Mouse (Mus musculus) mesoderm, embryonic 11.5 days (tissue): Measurements from ENCODE around the gene Olfr616.
"Not testable (repeated sequence)": the region's sequence is repeated elsewhere in the genome, so short reads cannot be mapped to it uniquely, and the experiment has no call there.

Experiments used
- DNase-seq: peaks from one replicate; pipeline ENCODE4 v3.0.0-alpha.2; 2012; ENCODE audit warnings: low read depth, low spot score

Olfr616 gene

GRCm38 (mm10) chr7:103569043-103569442, at the start of gene Olfr616:
Olfr616 (minus strand) TSS chr7:103569143.
- no peak for DNase-seq

DNA sequence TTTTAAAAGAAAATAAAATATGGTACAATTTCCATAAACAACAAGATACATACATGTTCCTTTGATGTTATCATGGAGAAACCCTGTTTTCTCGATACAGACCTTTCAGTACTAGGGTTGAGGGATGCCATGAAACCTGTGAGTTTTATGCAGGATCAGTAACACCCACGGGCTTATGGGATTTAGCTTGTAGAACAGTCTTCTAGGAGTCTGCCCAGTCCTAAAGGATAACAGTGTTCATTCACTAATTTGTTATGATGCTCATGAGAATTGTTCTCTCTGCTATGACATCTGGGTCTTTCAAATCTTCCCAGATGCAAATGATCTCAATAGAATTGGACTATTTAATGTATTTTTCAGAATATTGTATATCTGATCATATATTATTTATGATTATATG, 43.5 kb upstream of the Olfr616 start, which contains the start of gene Olfr620:
TSS of gene Olfr620 (minus strand) at position 101 of the 400 bp plus-strand sequence.
- no peak for DNase-seq

DNA sequence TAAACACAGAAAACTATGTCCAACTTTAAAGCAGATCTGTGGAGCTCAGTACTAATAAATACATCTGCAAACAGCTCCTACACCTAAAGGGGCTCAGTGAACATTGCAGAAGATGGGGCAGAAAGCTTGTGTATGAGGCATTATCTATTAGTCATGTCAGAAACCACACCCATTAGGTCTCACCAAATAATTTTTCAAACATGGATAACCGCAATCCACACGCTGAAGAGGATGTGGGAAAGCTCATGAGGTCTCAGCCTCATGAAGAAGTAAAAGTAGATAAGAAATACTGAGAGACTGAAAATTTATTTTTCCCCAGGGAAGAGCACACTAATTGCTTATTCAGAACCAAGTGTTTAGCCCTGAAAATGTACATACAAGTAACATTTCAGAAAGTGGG, 38.5 kb upstream of the Olfr616 start:
- DNase-seq = no peak

- no peak for DNase-seq
These were observed 31.3 kb upstream of the Olfr616 start, which contains the start of gene Olfr619 for GRCm38 (mm10) chr7:103600275-103600674. Olfr619 (plus strand) TSS chr7:103600575.

- no peak for DNase-seq
These were observed 20.9 kb upstream of the Olfr616 start, which contains the start of gene Olfr618 for GRCm38 (mm10) chr7:103589803-103590202. Olfr618 (plus strand) TSS chr7:103590103.

GRCm38 (mm10) chr7:103572761-103573160, 3.8 kb upstream of the Olfr616 start, which contains the start of gene Olfr617:
Olfr617 (plus strand) TSS chr7:103573061.
- no peak for DNase-seq

- no peak for DNase-seq
These were observed 13.2 kb downstream of the Olfr616 start, which contains the start of gene Olfr615 for GRCm38 (mm10) chr7:103555779-103556178. Olfr615 (plus strand) TSS chr7:103556079.

GRCm38 (mm10) chr7:103547774-103548173, 21.2 kb downstream of the Olfr616 start, which contains the start of gene Olfr613:
Olfr613 (plus strand) TSS chr7:103548074.
- DNase-seq = no peak

DNA sequence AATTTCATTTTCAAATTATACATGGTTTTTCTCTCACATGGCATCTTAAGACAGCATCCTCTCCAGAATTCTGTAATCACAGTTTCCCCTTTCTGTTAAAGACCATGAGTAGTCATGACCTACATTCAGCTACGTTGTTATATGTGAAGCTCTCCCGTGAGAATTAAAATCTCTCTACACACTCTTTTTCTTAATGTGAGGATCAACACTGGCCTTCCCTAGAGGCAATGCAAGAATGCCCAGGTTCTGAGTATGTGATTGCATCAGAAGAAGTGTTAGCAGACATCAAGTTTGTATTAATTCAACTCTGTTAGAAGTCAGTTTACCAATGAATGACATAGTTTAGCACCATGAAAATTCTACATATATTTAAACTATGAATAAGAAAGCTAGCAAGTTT, 26.3 kb downstream of the Olfr616 start, which contains the start of gene Olfr612:
TSS of gene Olfr612 (minus strand) at position 101 of the 400 bp plus-strand sequence.
- DNase-seq = not testable (repeated sequence)

GRCm38 (mm10) chr7:103520746-103521145, 48.2 kb downstream of the Olfr616 start, which contains the start of gene Olfr611:
Olfr611 (minus strand) TSS chr7:103520846.
- not testable (repeated sequence) for DNase-seq
